Mouse (Mus musculus) liver, postnatal 0 days (tissue): ENCODE measurements around the gene Grm4. TPM values are rescaled to one million over a fixed set of nuclear protein-coding genes. Genes with fewer than 3 reads are reported as not detected.

Experiments used
- ATAC-seq: fragments of 200-750 bp; cut with Nextera tagmentation; 2 replicates; pipeline ENCODE4 v1.8.0; 2017; ENCODE audit warnings: mild to moderate bottlenecking, moderate library complexity
- DNase-seq: peaks from one replicate; pipeline ENCODE4 v3.0.0-alpha.2; 2016
- H3K27ac ChIP-seq: fragments of 300-500 bp; sonication (generic); 2 replicates; pipeline ENCODE4 v1.5.1; 2014; ENCODE audit warnings: antibody characterized with exemption, moderate library complexity, mild to moderate bottlenecking, low read depth
- H3K27me3 ChIP-seq: fragments of 300-500 bp; sonication (generic); 2 replicates; pipeline ENCODE4 v1.6.1; 2014; ENCODE audit warnings: low read length, control low read depth, mixed read lengths; ENCODE audit not compliant: insufficient read depth
- H3K36me3 ChIP-seq: fragments of 300-500 bp; sonication (generic); replicated peaks from 2 replicates; pipeline ENCODE4 v1.6.1; 2014; ENCODE audit warnings: mild to moderate bottlenecking, control low read depth, low read length, moderate library complexity, mixed read lengths; ENCODE audit not compliant: insufficient read depth
- H3K4me1 ChIP-seq: fragments of 300-500 bp; sonication (generic); 2 replicates; pipeline ENCODE4 v1.6.1; 2014; ENCODE audit warnings: antibody characterized with exemption, mild to moderate bottlenecking, control low read depth; ENCODE audit not compliant: insufficient read depth
- H3K4me2 ChIP-seq: fragments of 300-500 bp; sonication (generic); 2 replicates; pipeline ENCODE4 v1.6.1; 2014; ENCODE audit warnings: low read depth, mild to moderate bottlenecking, low read length, moderate library complexity, mixed read lengths
- H3K4me3 ChIP-seq: fragments of 300-500 bp; sonication (generic); 2 replicates; pipeline ENCODE4 v1.5.1; 2014; ENCODE audit warnings: low read depth, low read length
- H3K9ac ChIP-seq: fragments of 300-500 bp; sonication (generic); replicated peaks from 2 replicates; pipeline ENCODE4 v1.6.1; 2014; ENCODE audit warnings: mild to moderate bottlenecking, moderate library complexity
- H3K9me3 ChIP-seq: fragments of 300-500 bp; sonication (generic); 2 replicates; pipeline ENCODE4 v1.6.1; 2016; ENCODE audit warnings: mild to moderate bottlenecking, control low read depth, low read length, mixed read lengths
- CTCF ChIP-seq: sonication (generic); IDR thresholded peaks from 2 replicates; pipeline ENCODE4 v1.5.1; 2016; ENCODE audit warnings: antibody characterized with exemption, low read depth
- EP300 ChIP-seq: IDR thresholded peaks from 2 replicates; pipeline ENCODE4 v1.6.1; 2016; ENCODE audit warnings: antibody characterized with exemption, low read depth, mild to moderate bottlenecking
- WGBS: fragments of 180-500 bp; shearing (Covaris S2); extraction: QIAGEN DNeasy Blood & Tissue Kit; methylation state at CpG from one replicate; pipeline ENCODE4 v1.1.7; 2014; ENCODE audit not compliant: insufficient replicate concordance; 5-methylcytosine and 5-hydroxymethylcytosine counted together
- polyA plus RNA-seq: library from polyadenylated mRNA; unstranded; fragments of >200 nt; fragmentation: Nextera tagmentation; extraction: Ambion mirVana; gene quantifications from 2 replicates; pipeline ENCODE4 v1.2.1, GENCODE M21; 2015

Gene Grm4
- polyA plus RNA-seq, 1 experiment from 2014 or later = not detected

GRCm38 (mm10) chr17:27500811-27501210, 20.4 kb downstream of the Grm4 start:
- Histone ChIP-seq H3K9ac (no peak overlapping the region), H3K4me3 (no peak overlapping the region), H3K4me2 (no peak overlapping the region), H3K9me3 (no peaks in the 10 kb centered on the region), H3K36me3 (no peaks in the 10 kb centered on the region), H3K4me1 (0 out of 2 replicates have a peak, but pooled peaks cover 2% of the 10 kb centered on the region), H3K27me3 (peaks cover 11% of the 10 kb centered on the region; the same call in 1 of the 2 replicates), H3K27ac (no peak overlapping the region)
- 35% methylated on average over 4 of the region's 4 CpGs for WGBS
- DNase-seq = no peak
- TF ChIP-seq CTCF = no peak
- TF ChIP-seq EP300 = no peak
- no peak for ATAC-seq

- Histone ChIP-seq H3K27ac (no peak overlapping the region), H3K36me3 (no peaks in the 10 kb centered on the region), H3K9me3 (no peaks in the 10 kb centered on the region), H3K9ac (no peak overlapping the region), H3K4me3 (no peak overlapping the region), H3K27me3 (peaks cover 7% of the 10 kb centered on the region; the same call in 1 of the 2 replicates), H3K4me2 (no peak overlapping the region), H3K4me1 (0 out of 2 replicates have a peak, but pooled peaks cover 2% of the 10 kb centered on the region)
- ATAC-seq (no peak), DNase-seq (no peak)
- TF ChIP-seq EP300 = no peak
- TF ChIP-seq CTCF = no peak
- WGBS = 52% methylated on average over 13 of the region's 13 CpGs
Measured at GRCm38 (mm10) chr17:27499080-27499479, 22.1 kb downstream of the Grm4 start.

DNA sequence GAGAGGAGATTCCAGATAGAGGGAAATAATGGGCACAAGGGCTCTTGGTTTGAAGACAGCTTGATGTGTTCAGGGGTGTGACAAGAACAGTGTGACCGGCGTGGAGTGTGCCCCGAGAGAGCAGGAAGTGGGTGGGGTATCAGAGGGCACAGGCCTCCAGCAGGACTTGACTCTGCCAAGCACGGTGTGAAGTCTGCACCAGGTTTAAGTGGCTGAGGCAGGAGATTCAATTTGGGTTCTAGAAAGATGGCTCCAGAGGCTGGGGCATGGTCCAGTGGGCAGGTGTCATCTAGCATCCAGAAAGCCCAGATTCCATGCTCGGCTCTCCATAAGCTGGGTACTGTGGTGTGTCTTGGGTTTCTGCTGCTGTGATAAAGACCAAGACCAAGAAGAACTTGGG, 23.4 kb downstream of the Grm4 start:
- 0 out of 2 replicates have a peak, but pooled peaks cover 2% of the 10 kb centered on the region for H3K4me1 ChIP-seq
- no peak for DNase-seq
- 39% methylated on average over 5 of the region's 5 CpGs for WGBS
- peaks cover 2% of the 10 kb centered on the region; the same call in 1 of the 2 replicates for H3K27me3 ChIP-seq
- no peak overlapping the region for H3K4me3 ChIP-seq
- TF ChIP-seq CTCF (no peak), EP300 (no peak)
- ATAC-seq = no peak
- H3K9ac ChIP-seq = no peak overlapping the region
- H3K36me3 ChIP-seq = no peaks in the 10 kb centered on the region
- H3K9me3 ChIP-seq = no peaks in the 10 kb centered on the region
- H3K27ac ChIP-seq = no peak overlapping the region
- no peak overlapping the region for H3K4me2 ChIP-seq

- H3K4me1 ChIP-seq = no peaks in the 10 kb centered on the region
- TF ChIP-seq EP300 (no peak), CTCF (no peak)
- DNase-seq (no peak), ATAC-seq (no peak)
- H3K9ac ChIP-seq = no peak overlapping the region
- H3K27me3 ChIP-seq = no peaks in the 10 kb centered on the region
- no peak overlapping the region for H3K4me2 ChIP-seq
- H3K9me3 ChIP-seq = no peaks in the 10 kb centered on the region
- no peak overlapping the region for H3K4me3 ChIP-seq
- H3K36me3 ChIP-seq = no peaks in the 10 kb centered on the region
- no peak overlapping the region for H3K27ac ChIP-seq
- 75% methylated on average over 7 of the region's 7 CpGs for WGBS
Measured at GRCm38 (mm10) chr17:27495008-27495540, 26.1 kb downstream of the Grm4 start.

GRCm38 (mm10) chr17:27493969-27494368, 27.2 kb downstream of the Grm4 start:
- H3K36me3 ChIP-seq = no peaks in the 10 kb centered on the region
- DNase-seq (no peak), ATAC-seq (no peak)
- H3K27ac ChIP-seq = no peak overlapping the region
- no peak overlapping the region for H3K9ac ChIP-seq
- no peak overlapping the region for H3K4me3 ChIP-seq
- H3K9me3 ChIP-seq = no peaks in the 10 kb centered on the region
- H3K4me2 ChIP-seq = no peak overlapping the region
- TF ChIP-seq EP300 (no peak), CTCF (no peak)
- no peaks in the 10 kb centered on the region for H3K4me1 ChIP-seq
- no peaks in the 10 kb centered on the region for H3K27me3 ChIP-seq
- 56% methylated on average over 8 of the region's 8 CpGs for WGBS

- Histone ChIP-seq H3K9ac (no peak overlapping the region), H3K36me3 (no peaks in the 10 kb centered on the region), H3K9me3 (no peaks in the 10 kb centered on the region), H3K4me2 (no peak overlapping the region), H3K27ac (no peak overlapping the region), H3K27me3 (no peaks in the 10 kb centered on the region), H3K4me3 (no peak overlapping the region), H3K4me1 (no peaks in the 10 kb centered on the region)
- no peak for ATAC-seq
- DNase-seq = no peak
- WGBS = 58% methylated on average over 4 of the region's 4 CpGs
- TF ChIP-seq CTCF = no peak
- no peak for TF ChIP-seq EP300
Measured at GRCm38 (mm10) chr17:27493389-27493788, 27.8 kb downstream of the Grm4 start.
